Mouse (Mus musculus): ENCODE results near the gene Rnf130. TPM values are rescaled to one million over a fixed set of nuclear protein-coding genes. Genes with fewer than 3 reads are reported as not detected.
A peak's percentile ranks its signal among the peaks of the same experiment; 100 is the strongest.
"Not testable (repeated sequence)": the region's sequence is repeated elsewhere in the genome, so short reads cannot be mapped to it uniquely, and the experiment has no call there.

Rnf130 gene
- polyA plus RNA-seq, 1 experiment = 31.9 TPM

- Histone ChIP-seq H3K4me1 (ENCODE audit: control insufficient read depth, insufficient read depth, low read length) (no peaks in the 10 kb centered on the region), H3K4me3 (ENCODE audit: insufficient read depth, low read length) (no peak overlapping the region), H3K27ac (ENCODE audit: insufficient read depth, low read length) (no peak overlapping the region)
- TF ChIP-seq POLR2A (IDR thresholded peaks at IDR 0.05; ENCODE audit: low read depth, low read length) (no peak), CTCF (IDR thresholded peaks at IDR 0.05; ENCODE audit: borderline replicate concordance, insufficient read depth, low read length) (no peak)
Measured at GRCm38 (mm10) chr11:50098961-50099481, 73.9 kb downstream of the Rnf130 start.

- Histone ChIP-seq H3K4me1 (ENCODE audit: control insufficient read depth, insufficient read depth, low read length) (no peaks in the 10 kb centered on the region), H3K4me3 (ENCODE audit: insufficient read depth, low read length) (no peak overlapping the region), H3K27ac (ENCODE audit: insufficient read depth, low read length) (no peak overlapping the region)
- no peak for TF ChIP-seq CTCF (IDR thresholded peaks at IDR 0.05; ENCODE audit: borderline replicate concordance, insufficient read depth, low read length)
- TF ChIP-seq POLR2A (IDR thresholded peaks at IDR 0.05; ENCODE audit: low read depth, low read length) = no peak
Measured at GRCm38 (mm10) chr11:50099692-50100091, 74.5 kb downstream of the Rnf130 start.

- no peak for TF ChIP-seq POLR2A (IDR thresholded peaks at IDR 0.05; ENCODE audit: low read depth, low read length)
- no peak for TF ChIP-seq CTCF (IDR thresholded peaks at IDR 0.05; ENCODE audit: borderline replicate concordance, insufficient read depth, low read length)
- H3K4me1 ChIP-seq (ENCODE audit: control insufficient read depth, insufficient read depth, low read length) = no peaks in the 10 kb centered on the region
- no peak overlapping the region for H3K4me3 ChIP-seq (ENCODE audit: insufficient read depth, low read length)
- H3K27ac ChIP-seq (ENCODE audit: insufficient read depth, low read length) = no peak overlapping the region
Measured at GRCm38 (mm10) chr11:50100548-50101307, 75.6 kb downstream of the Rnf130 start.

GRCm38 (mm10) chr11:50101962-50102361 is 76.8 kb downstream of the Rnf130 start:
- H3K27ac ChIP-seq (ENCODE audit: insufficient read depth, low read length); H3K4me1 ChIP-seq (ENCODE audit: control insufficient read depth, insufficient read depth, low read length); H3K4me3 ChIP-seq (ENCODE audit: insufficient read depth, low read length): not testable (repeated sequence)

GRCm38 (mm10) chr11:50104016-50104415 is 78.9 kb downstream of the Rnf130 start:
- Histone ChIP-seq H3K4me3 (ENCODE audit: insufficient read depth, low read length) (no peak overlapping the region), H3K27ac (ENCODE audit: insufficient read depth, low read length) (no peak overlapping the region), H3K4me1 (ENCODE audit: control insufficient read depth, insufficient read depth, low read length) (no peaks in the 10 kb centered on the region)
- TF ChIP-seq POLR2A (IDR thresholded peaks at IDR 0.05; ENCODE audit: low read depth, low read length) = no peak
- no peak for TF ChIP-seq CTCF (IDR thresholded peaks at IDR 0.05; ENCODE audit: borderline replicate concordance, insufficient read depth, low read length)

- Histone ChIP-seq H3K4me3 (ENCODE audit: insufficient read depth, low read length) (no peak overlapping the region), H3K27ac (ENCODE audit: insufficient read depth, low read length) (no peak overlapping the region), H3K4me1 (ENCODE audit: control insufficient read depth, insufficient read depth, low read length) (no peaks in the 10 kb centered on the region)
- no peak for TF ChIP-seq CTCF (IDR thresholded peaks at IDR 0.05; ENCODE audit: borderline replicate concordance, insufficient read depth, low read length)
- no peak for TF ChIP-seq POLR2A (IDR thresholded peaks at IDR 0.05; ENCODE audit: low read depth, low read length)
Measured at GRCm38 (mm10) chr11:50105237-50105636, 80.1 kb downstream of the Rnf130 start.

- TF ChIP-seq POLR2A (IDR thresholded peaks at IDR 0.05; ENCODE audit: low read depth, low read length) (no peak), CTCF (IDR thresholded peaks at IDR 0.05; ENCODE audit: borderline replicate concordance, insufficient read depth, low read length) (no peak)
- Histone ChIP-seq H3K4me1 (ENCODE audit: control insufficient read depth, insufficient read depth, low read length) (no peaks in the 10 kb centered on the region), H3K4me3 (ENCODE audit: insufficient read depth, low read length) (no peak overlapping the region), H3K27ac (ENCODE audit: insufficient read depth, low read length) (no peak overlapping the region)
Measured at GRCm38 (mm10) chr11:50106024-50106423, 80.9 kb downstream of the Rnf130 start.

- H3K4me1 ChIP-seq (ENCODE audit: control insufficient read depth, insufficient read depth, low read length) = no peaks in the 10 kb centered on the region
- H3K27ac ChIP-seq (ENCODE audit: insufficient read depth, low read length) = no peak overlapping the region
- TF ChIP-seq CTCF (IDR thresholded peaks at IDR 0.05; ENCODE audit: borderline replicate concordance, insufficient read depth, low read length) (no peak), POLR2A (IDR thresholded peaks at IDR 0.05; ENCODE audit: low read depth, low read length) (no peak)
- H3K4me3 ChIP-seq (ENCODE audit: insufficient read depth, low read length) = no peak overlapping the region
Measured at GRCm38 (mm10) chr11:50108823-50109244, 83.7 kb downstream of the Rnf130 start.

- TF ChIP-seq POLR2A (IDR thresholded peaks at IDR 0.05; ENCODE audit: low read depth, low read length) (no peak), CTCF (IDR thresholded peaks at IDR 0.05; ENCODE audit: borderline replicate concordance, insufficient read depth, low read length) (peak; percentile 89)
- Histone ChIP-seq H3K27ac (ENCODE audit: insufficient read depth, low read length) (no peak overlapping the region), H3K4me3 (ENCODE audit: insufficient read depth, low read length) (no peak overlapping the region), H3K4me1 (ENCODE audit: control insufficient read depth, insufficient read depth, low read length) (no peaks in the 10 kb centered on the region)
Measured at GRCm38 (mm10) chr11:50114329-50114728, 89.2 kb downstream of the Rnf130 start.

- TF ChIP-seq CTCF (IDR thresholded peaks at IDR 0.05; ENCODE audit: borderline replicate concordance, insufficient read depth, low read length) (no peak), POLR2A (IDR thresholded peaks at IDR 0.05; ENCODE audit: low read depth, low read length) (no peak)
- Histone ChIP-seq H3K4me3 (ENCODE audit: insufficient read depth, low read length) (no peak overlapping the region), H3K4me1 (ENCODE audit: control insufficient read depth, insufficient read depth, low read length) (no peaks in the 10 kb centered on the region), H3K27ac (ENCODE audit: insufficient read depth, low read length) (no peak overlapping the region)
Measured at GRCm38 (mm10) chr11:50122631-50123081, 97.5 kb downstream of the Rnf130 start.

Data from embryonic fibroblast, embryonic 13.5 days (primary cell).